Mouse (Mus musculus): ENCODE measurements around the gene Cyba. TPM values are rescaled to one million over a fixed set of nuclear protein-coding genes. Genes with fewer than 3 reads are reported as not detected.

The Cyba gene
- polyA plus RNA-seq, 2 experiments: 108 to 183 TPM

- no peak for DNase-seq (ENCODE audit: low spot score)
- Histone ChIP-seq H3K4me1 (ENCODE audit: control insufficient read depth, insufficient read depth, low read length) (peaks cover 14% of the 10 kb centered on the region), H3K27me3 (ENCODE audit: control insufficient read depth, insufficient read depth, low read length) (no peaks in the 10 kb centered on the region), H3K4me3 (replicated peaks; ENCODE audit: low read length) (no peak overlapping the region), H3K4me2 (replicated peaks; ENCODE audit: low read depth, low read length, severe bottlenecking) (no peak overlapping the region), H3K27ac (replicated peaks; ENCODE audit: low read depth, low read length) (no peak overlapping the region), H3K9me3 (ENCODE audit: control insufficient read depth, low read length) (no peaks in the 10 kb centered on the region), H3K9ac (ENCODE audit: low read depth, low read length, severe bottlenecking) (no peak overlapping the region), H3K36me3 (ENCODE audit: control insufficient read depth, insufficient read depth, low read length) (peaks cover 2% of the 10 kb centered on the region; the same call in 1 of the 2 replicates)
- 86% methylated on average over 10 of the region's 10 CpGs for WGBS
- no peak for TF ChIP-seq POLR2A (IDR thresholded peaks at IDR 0.05; ENCODE audit: borderline replicate concordance, extremely low read depth, insufficient read depth, insufficient read length)
- ATAC-seq (ENCODE audit: low FRiP score, low read depth): no peak
These were observed 2.6 kb downstream of the Cyba start for GRCm38 (mm10) chr8:122430058-122430636.

- H3K27ac ChIP-seq (replicated peaks; ENCODE audit: low read depth, low read length): no peak overlapping the region
- ATAC-seq (ENCODE audit: low FRiP score, low read depth): no peak
- no peaks in the 10 kb centered on the region for H3K9me3 ChIP-seq (ENCODE audit: control insufficient read depth, low read length)
- H3K4me2 ChIP-seq (replicated peaks; ENCODE audit: low read depth, low read length, severe bottlenecking): no peak overlapping the region
- no peaks in the 10 kb centered on the region for H3K27me3 ChIP-seq (ENCODE audit: control insufficient read depth, insufficient read depth, low read length)
- WGBS: 89% methylated on average over 9 of the region's 9 CpGs
- no peak for TF ChIP-seq POLR2A (IDR thresholded peaks at IDR 0.05; ENCODE audit: borderline replicate concordance, extremely low read depth, insufficient read depth, insufficient read length)
- 0 out of 2 replicates have a peak, but pooled peaks cover 3% of the 10 kb centered on the region for H3K36me3 ChIP-seq (ENCODE audit: control insufficient read depth, insufficient read depth, low read length)
- H3K4me3 ChIP-seq (replicated peaks; ENCODE audit: low read length): no peak overlapping the region
- H3K4me1 ChIP-seq (ENCODE audit: control insufficient read depth, insufficient read depth, low read length): peaks cover 14% of the 10 kb centered on the region
- DNase-seq (ENCODE audit: low spot score): no peak
- H3K9ac ChIP-seq (ENCODE audit: low read depth, low read length, severe bottlenecking): no peak overlapping the region
These were observed 4.6 kb downstream of the Cyba start for GRCm38 (mm10) chr8:122428163-122428562.

GRCm38 (mm10) chr8:122427607-122428006, 5.1 kb downstream of the Cyba start:
- Histone ChIP-seq H3K4me3 (replicated peaks; ENCODE audit: low read length) (no peak overlapping the region), H3K9ac (ENCODE audit: low read depth, low read length, severe bottlenecking) (no peak overlapping the region), H3K27me3 (ENCODE audit: control insufficient read depth, insufficient read depth, low read length) (no peaks in the 10 kb centered on the region), H3K27ac (replicated peaks; ENCODE audit: low read depth, low read length) (no peak overlapping the region), H3K9me3 (ENCODE audit: control insufficient read depth, low read length) (no peaks in the 10 kb centered on the region), H3K4me2 (replicated peaks; ENCODE audit: low read depth, low read length, severe bottlenecking) (no peak overlapping the region), H3K36me3 (ENCODE audit: control insufficient read depth, insufficient read depth, low read length) (0 out of 2 replicates have a peak, but pooled peaks cover 3% of the 10 kb centered on the region), H3K4me1 (ENCODE audit: control insufficient read depth, insufficient read depth, low read length) (peaks cover 10% of the 10 kb centered on the region)
- WGBS: 94% methylated on average over 7 of the region's 7 CpGs
- ATAC-seq (ENCODE audit: low FRiP score, low read depth): no peak
- no peak for DNase-seq (ENCODE audit: low spot score)
- no peak for TF ChIP-seq POLR2A (IDR thresholded peaks at IDR 0.05; ENCODE audit: borderline replicate concordance, extremely low read depth, insufficient read depth, insufficient read length)

- no peaks in the 10 kb centered on the region for H3K9me3 ChIP-seq (ENCODE audit: control insufficient read depth, low read length)
- DNase-seq (ENCODE audit: low spot score) (no peak), ATAC-seq (ENCODE audit: low FRiP score, low read depth) (no peak)
- H3K4me2 ChIP-seq (replicated peaks; ENCODE audit: low read depth, low read length, severe bottlenecking): no peak overlapping the region
- 80% methylated on average over 9 of the region's 9 CpGs for WGBS
- no peak overlapping the region for H3K9ac ChIP-seq (ENCODE audit: low read depth, low read length, severe bottlenecking)
- H3K27me3 ChIP-seq (ENCODE audit: control insufficient read depth, insufficient read depth, low read length): no peaks in the 10 kb centered on the region
- no peak overlapping the region for H3K4me3 ChIP-seq (replicated peaks; ENCODE audit: low read length)
- no peak for TF ChIP-seq POLR2A (IDR thresholded peaks at IDR 0.05; ENCODE audit: borderline replicate concordance, extremely low read depth, insufficient read depth, insufficient read length)
- H3K36me3 ChIP-seq (ENCODE audit: control insufficient read depth, insufficient read depth, low read length): 0 out of 2 replicates have a peak, but pooled peaks cover 3% of the 10 kb centered on the region
- H3K27ac ChIP-seq (replicated peaks; ENCODE audit: low read depth, low read length): no peak overlapping the region
- H3K4me1 ChIP-seq (ENCODE audit: control insufficient read depth, insufficient read depth, low read length): no peaks in the 10 kb centered on the region
These were observed 6.6 kb downstream of the Cyba start for GRCm38 (mm10) chr8:122426145-122426544.

GRCm38 (mm10) chr8:122423659-122424058, 9.1 kb downstream of the Cyba start:
- Histone ChIP-seq H3K9me3 (ENCODE audit: control insufficient read depth, low read length) (no peaks in the 10 kb centered on the region), H3K4me1 (ENCODE audit: control insufficient read depth, insufficient read depth, low read length) (no peaks in the 10 kb centered on the region), H3K36me3 (ENCODE audit: control insufficient read depth, insufficient read depth, low read length) (peaks cover 8% of the 10 kb centered on the region), H3K4me3 (replicated peaks; ENCODE audit: low read length) (no peak overlapping the region), H3K27ac (replicated peaks; ENCODE audit: low read depth, low read length) (no peak overlapping the region), H3K27me3 (ENCODE audit: control insufficient read depth, insufficient read depth, low read length) (no peaks in the 10 kb centered on the region), H3K9ac (ENCODE audit: low read depth, low read length, severe bottlenecking) (no peak overlapping the region), H3K4me2 (replicated peaks; ENCODE audit: low read depth, low read length, severe bottlenecking) (no peak overlapping the region)
- no peak for ATAC-seq (ENCODE audit: low FRiP score, low read depth)
- TF ChIP-seq POLR2A (IDR thresholded peaks at IDR 0.05; ENCODE audit: borderline replicate concordance, extremely low read depth, insufficient read depth, insufficient read length): no peak
- 46% methylated on average over 5 of the region's 5 CpGs for WGBS
- peak; percentile 32 for DNase-seq (ENCODE audit: low spot score)

All from limb, embryonic 14.5 days (tissue).